Mouse (Mus musculus) heart, embryonic 12.5 days (tissue): ENCODE data around the gene Tnrc18. TPM values are rescaled to one million over a fixed set of nuclear protein-coding genes. Genes with fewer than 3 reads are reported as not detected.

Experiments
- ATAC-seq: fragments of 200-750 bp; cut with Nextera tagmentation; 2 replicates; pipeline ENCODE4 v1.8.0; 2017; ENCODE audit warnings: moderate TSS enrichment, moderate library complexity; ENCODE audit not compliant: insufficient number of reproducible peaks, low FRiP score
- H3K27ac ChIP-seq: fragments of 300-500 bp; sonication (generic); 2 replicates; pipeline ENCODE4 v1.5.1; 2016; ENCODE audit warnings: mild to moderate bottlenecking, moderate library complexity; ENCODE audit not compliant: poor library complexity, severe bottlenecking
- H3K27me3 ChIP-seq: fragments of 300-500 bp; sonication (generic); replicated peaks from 2 replicates; pipeline ENCODE4 v1.6.1; 2016; ENCODE audit warnings: mild to moderate bottlenecking, moderate library complexity
- H3K36me3 ChIP-seq: fragments of 300-500 bp; sonication (generic); 2 replicates; pipeline ENCODE4 v1.6.1; 2016; ENCODE audit warnings: mild to moderate bottlenecking, moderate library complexity
- H3K4me1 ChIP-seq: fragments of 300-500 bp; sonication (generic); replicated peaks from 2 replicates; pipeline ENCODE4 v1.6.1; 2016; ENCODE audit warnings: mild to moderate bottlenecking
- H3K4me2 ChIP-seq: fragments of 300-500 bp; sonication (generic); 2 replicates; pipeline ENCODE4 v1.6.1; 2016; ENCODE audit warnings: mild to moderate bottlenecking, moderate library complexity
- H3K4me3 ChIP-seq: fragments of 300-500 bp; sonication (generic); 2 replicates; pipeline ENCODE4 v1.5.1; 2016; ENCODE audit warnings: mild to moderate bottlenecking
- H3K9ac ChIP-seq: fragments of 300-500 bp; sonication (generic); 2 replicates; pipeline ENCODE4 v1.6.1; 2016; ENCODE audit warnings: mild to moderate bottlenecking, moderate library complexity
- H3K9me3 ChIP-seq: fragments of 300-500 bp; sonication (generic); replicated peaks from 2 replicates; pipeline ENCODE4 v1.6.1; 2016; ENCODE audit warnings: mild to moderate bottlenecking, moderate library complexity
- WGBS: fragments of 180-500 bp; shearing (Covaris S2); methylation state at CpG from one replicate; pipeline ENCODE4 v1.1.7; 2016; 5-methylcytosine and 5-hydroxymethylcytosine counted together
- polyA plus RNA-seq: library from polyadenylated mRNA; unstranded; fragments of >200 nt; fragmentation: Nextera tagmentation; extraction: Ambion mirVana; gene quantifications from 2 replicates; pipeline ENCODE4 v1.2.1, GENCODE M21; 2016

Tnrc18 gene
- polyA plus RNA-seq, 1 experiment from 2014 or later, result 31.7 TPM

DNA sequence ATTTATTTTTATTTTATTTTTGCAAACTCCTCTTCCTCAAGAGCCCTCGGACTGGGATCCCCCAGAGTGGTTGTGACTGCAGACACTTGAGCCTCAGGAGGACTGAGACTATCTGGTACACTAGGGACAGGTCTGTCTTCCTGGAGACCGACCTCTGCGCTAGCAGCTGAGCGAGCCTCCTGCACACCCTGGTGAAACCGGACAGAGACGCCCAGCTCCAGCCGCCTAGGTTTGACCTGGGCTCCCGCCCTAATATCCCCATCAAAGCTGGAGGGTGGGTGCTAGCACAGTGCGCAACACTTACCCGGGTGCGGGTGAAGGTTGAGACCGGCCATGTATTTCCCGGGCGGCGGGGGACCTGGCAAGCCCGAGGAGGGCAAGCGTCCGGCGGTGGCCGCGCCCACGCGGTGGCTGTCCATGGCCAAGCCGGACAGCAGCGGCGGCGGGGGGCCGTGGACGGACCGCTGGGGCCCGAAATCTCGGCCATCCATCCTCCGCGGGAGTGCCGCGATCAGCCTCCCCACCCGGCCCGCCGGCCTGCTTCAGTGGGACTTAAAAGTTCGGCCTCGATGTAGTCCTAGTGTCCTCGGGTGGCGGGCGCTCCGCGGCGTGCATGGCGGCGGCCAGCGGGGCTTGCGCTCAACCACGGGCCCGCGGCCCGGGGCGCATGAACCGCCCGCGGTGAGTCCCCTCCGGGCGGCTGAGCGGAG, 2.6 kb downstream of the Tnrc18 start:
- H3K4me2 ChIP-seq, result peak overlapping the region; percentile 89
- H3K9me3 ChIP-seq, result no peaks in the 10 kb centered on the region
- WGBS, result under 1% methylated on average over 62 of the region's 62 CpGs
- ATAC-seq, result no peak
- H3K9ac ChIP-seq, result peak overlapping the region; percentile 100
- H3K4me3 ChIP-seq, result peak overlapping the region; percentile 87
- H3K4me1 ChIP-seq, result peaks cover 38% of the 10 kb centered on the region
- peak overlapping the region; percentile 99 for H3K27ac ChIP-seq
- no peaks in the 10 kb centered on the region for H3K27me3 ChIP-seq
- peaks cover 2% of the 10 kb centered on the region; the same call in 1 of the 2 replicates for H3K36me3 ChIP-seq

DNA sequence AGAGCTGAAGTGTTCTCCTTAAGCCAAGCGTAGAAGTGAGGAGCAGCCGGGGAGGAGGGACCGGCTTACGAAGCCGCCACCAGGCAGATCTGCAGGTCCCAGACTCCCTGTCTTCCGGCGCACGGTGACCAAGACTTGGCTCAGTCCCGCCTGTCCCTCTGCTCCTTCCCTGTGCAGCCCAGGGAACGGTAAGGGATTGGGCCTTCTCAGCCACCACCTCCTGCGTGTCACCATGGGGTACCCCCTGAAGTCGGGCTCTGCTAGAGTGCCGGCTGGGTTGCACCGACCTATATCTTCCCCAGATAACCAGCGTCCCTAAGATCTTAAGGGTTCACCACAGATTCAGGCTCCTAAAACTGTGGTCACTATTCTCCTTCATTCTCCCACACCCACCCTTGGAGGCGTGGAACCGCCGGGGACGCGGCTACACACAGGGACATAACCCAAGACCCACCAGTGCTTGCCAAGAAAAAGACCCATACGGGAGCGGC, 3.3 kb downstream of the Tnrc18 start:
- Histone ChIP-seq H3K27ac (peak overlapping the region; percentile 99), H3K9ac (peak overlapping the region; percentile 100), H3K27me3 (no peaks in the 10 kb centered on the region), H3K36me3 (peaks cover 8% of the 10 kb centered on the region), H3K4me2 (peak overlapping the region; percentile 89), H3K4me3 (peak overlapping the region; percentile 87), H3K9me3 (no peaks in the 10 kb centered on the region), H3K4me1 (peaks cover 44% of the 10 kb centered on the region)
- no peak for ATAC-seq
- WGBS, result 0% methylated on average over 22 of the region's 22 CpGs

DNA sequence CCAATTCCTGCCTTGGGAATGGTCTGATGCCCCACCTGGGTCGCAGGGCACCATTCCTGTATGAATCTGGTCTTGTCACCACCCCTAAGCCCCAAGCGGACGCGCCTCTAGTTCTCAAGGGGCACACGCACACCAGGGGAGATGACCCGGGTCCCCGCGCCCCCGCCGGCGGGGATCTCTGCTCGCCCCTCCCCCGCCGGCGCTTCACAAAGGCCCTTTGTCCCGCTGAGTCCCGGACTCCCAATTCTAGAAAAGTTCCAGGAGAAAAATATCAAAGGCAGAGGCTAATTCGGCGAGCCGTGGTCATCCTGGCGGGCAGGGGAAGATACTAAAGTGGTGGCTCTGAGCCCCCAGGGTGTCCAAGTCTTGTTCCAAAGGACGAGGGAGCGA, 3.7 kb downstream of the Tnrc18 start:
- under 1% methylated on average over 23 of the region's 23 CpGs for WGBS
- Histone ChIP-seq H3K4me1 (peaks cover 44% of the 10 kb centered on the region), H3K9ac (peak overlapping the region; percentile 100), H3K36me3 (peaks cover 11% of the 10 kb centered on the region), H3K27me3 (no peaks in the 10 kb centered on the region), H3K9me3 (no peaks in the 10 kb centered on the region), H3K27ac (peak overlapping the region; percentile 99), H3K4me2 (peak overlapping the region; percentile 89), H3K4me3 (peak overlapping the region; percentile 87)
- ATAC-seq, result no peak

DNA sequence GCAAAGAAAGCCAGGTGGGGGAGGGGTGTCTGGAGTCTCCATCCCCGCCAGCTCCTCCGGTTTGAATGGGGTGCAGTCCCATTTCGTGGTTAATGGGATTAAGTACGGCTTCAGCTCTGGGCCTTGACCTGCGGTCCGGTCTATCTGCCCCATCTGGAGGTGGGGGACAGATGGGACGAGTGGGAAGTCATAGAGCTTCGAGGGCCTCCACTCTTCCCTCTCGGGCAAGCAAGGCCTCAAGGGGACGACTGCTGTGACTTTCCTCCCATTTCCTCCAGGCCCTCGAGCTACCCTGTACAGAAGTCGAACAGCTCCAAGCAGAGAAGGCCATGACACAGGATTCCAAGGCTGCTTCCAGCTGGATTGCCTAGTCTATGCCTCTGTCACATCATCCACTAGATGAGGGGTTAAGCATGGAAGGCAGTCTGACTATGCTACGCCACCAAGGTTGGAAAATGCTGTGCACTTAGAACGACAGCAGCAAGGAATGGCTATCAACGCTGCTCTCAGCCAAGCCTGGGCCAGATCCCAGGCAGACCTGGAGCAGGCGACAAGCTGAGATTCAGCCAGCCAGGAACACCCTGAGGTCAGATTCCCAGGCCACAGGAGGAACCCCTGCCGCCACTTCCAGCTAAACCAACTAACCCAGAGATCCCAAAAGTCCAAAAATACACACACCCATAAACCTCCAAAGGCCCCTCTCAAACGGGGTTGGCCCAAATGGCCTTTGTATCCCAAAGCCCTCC, 4.3 kb downstream of the Tnrc18 start:
- WGBS, result 3% methylated on average over 18 of the region's 18 CpGs
- H3K36me3 ChIP-seq, result peaks cover 12% of the 10 kb centered on the region
- ATAC-seq, result no peak

DNA sequence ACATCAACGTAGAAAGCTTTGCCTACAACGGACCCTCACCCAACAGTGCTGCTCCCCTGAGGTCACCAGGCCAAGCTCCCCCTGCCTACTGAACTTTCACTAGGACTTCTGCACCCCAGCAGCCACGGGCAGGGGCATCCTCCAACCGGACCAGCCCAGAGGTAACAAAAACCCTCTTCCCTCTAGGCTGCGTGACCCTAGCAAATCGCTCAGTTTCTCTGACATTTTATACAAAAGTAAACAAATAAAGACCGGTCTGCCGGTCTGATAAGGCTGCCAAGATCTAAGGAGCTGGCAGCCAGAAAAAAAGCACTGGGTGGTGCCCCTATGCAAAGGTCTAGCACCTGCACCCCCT, 4.9 kb downstream of the Tnrc18 start:
- H3K9me3 ChIP-seq, result no peaks in the 10 kb centered on the region
- no peak for ATAC-seq
- WGBS, result 11% methylated on average over 8 of the region's 8 CpGs
- H3K4me2 ChIP-seq, result peak overlapping the region; percentile 89
- no peaks in the 10 kb centered on the region for H3K27me3 ChIP-seq
- peaks cover 18% of the 10 kb centered on the region for H3K36me3 ChIP-seq
- H3K9ac ChIP-seq, result peak overlapping the region; percentile 100
- peaks cover 48% of the 10 kb centered on the region for H3K4me1 ChIP-seq
- H3K4me3 ChIP-seq, result peak overlapping the region; percentile 87
- peak overlapping the region; percentile 99 for H3K27ac ChIP-seq

More for the DNA sequence above, 4.3 kb downstream of the Tnrc18 start:
- H3K4me2 ChIP-seq, result peak overlapping the region; percentile 89
- H3K9me3 ChIP-seq, result no peaks in the 10 kb centered on the region
- H3K4me3 ChIP-seq, result peak overlapping the region; percentile 87
- H3K27ac ChIP-seq, result peak overlapping the region; percentile 99
- H3K9ac ChIP-seq, result peak overlapping the region; percentile 100
- H3K4me1 ChIP-seq, result peaks cover 44% of the 10 kb centered on the region
- no peaks in the 10 kb centered on the region for H3K27me3 ChIP-seq

DNA sequence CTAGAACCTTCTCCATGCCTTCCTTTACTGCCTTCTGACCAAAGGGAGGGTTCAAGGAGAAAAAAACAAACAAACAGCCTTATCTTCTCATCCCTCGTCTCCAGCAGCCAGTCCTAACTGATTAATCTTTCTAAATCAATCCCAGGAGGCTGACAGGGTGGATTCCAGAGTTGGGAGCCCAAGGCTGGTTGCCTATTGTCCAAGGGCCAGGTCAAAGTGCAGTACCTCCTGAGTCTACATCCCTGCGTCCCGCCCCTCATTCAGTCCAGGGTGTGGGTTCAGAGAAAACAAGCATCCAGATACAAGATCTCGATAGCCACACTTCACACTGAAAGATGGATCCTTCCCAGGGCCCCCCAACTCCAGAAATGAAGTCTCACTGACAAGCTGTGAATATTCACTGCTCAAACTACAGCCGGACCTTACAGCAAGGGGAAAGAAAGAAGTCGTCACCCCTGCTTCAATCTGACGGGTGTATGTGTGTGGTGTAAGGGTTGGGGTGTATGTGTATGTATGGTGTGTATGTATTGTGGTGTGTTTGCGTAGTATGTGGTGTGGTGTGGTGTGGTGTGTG, 5.5 kb downstream of the Tnrc18 start:
- no peak for ATAC-seq
- Histone ChIP-seq H3K27ac (0 out of 2 replicates have a peak overlapping the region, but pooled peaks have one; percentile 99), H3K9me3 (no peaks in the 10 kb centered on the region), H3K36me3 (peaks cover 24% of the 10 kb centered on the region), H3K4me1 (peaks cover 48% of the 10 kb centered on the region), H3K27me3 (no peaks in the 10 kb centered on the region), H3K4me2 (peak overlapping the region; percentile 89), H3K9ac (peak overlapping the region; percentile 100), H3K4me3 (peak overlapping the region; percentile 87)
- 37% methylated on average over 8 of the region's 8 CpGs for WGBS

DNA sequence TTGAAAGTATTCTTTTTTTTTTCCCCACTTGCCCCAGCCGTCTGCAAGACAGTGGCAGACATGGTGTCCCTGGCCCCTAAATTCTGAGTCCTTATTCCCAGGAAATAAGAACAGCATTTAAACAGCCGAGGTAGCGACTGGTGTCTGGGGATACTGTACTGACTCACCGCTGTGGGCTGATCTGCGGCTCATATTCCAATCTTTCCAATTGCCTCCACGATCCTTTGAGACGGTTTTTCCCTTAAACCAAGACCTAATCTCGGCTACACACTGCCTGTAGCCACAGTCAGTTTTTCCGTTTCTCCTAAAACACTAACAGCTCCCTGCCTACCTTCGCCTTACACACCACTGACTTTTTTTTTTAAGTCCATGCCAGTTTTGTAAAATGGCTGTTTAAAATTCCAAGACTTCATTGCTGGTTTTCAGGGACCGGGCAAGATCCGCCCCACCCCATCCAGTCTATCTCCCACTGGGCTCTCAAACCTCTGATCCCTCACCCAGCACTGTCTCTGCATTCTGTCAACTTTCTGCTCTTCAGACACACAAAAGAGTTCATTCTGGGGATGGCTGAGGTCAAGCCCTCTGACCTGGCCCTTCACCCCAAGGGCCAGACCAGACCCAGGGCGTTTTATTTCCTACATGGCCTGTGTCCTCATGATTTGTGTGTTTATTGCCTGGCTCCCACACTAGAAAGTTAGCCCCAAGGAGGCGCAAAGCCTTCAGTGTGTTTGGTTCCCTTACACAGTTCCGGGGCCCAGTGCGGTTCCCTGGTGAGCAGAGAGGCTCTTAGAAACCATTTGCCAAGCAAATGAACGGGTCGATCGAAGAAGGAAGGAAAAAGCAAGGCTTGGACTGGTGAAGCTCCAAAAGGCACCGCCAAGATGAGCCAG, 6.5 kb downstream of the Tnrc18 start:
- Histone ChIP-seq H3K9me3 (no peaks in the 10 kb centered on the region), H3K4me3 (peak overlapping the region; percentile 18), H3K9ac (peak overlapping the region; percentile 49), H3K36me3 (peaks cover 33% of the 10 kb centered on the region), H3K4me2 (peak overlapping the region; percentile 89), H3K27ac (peak overlapping the region; percentile 38), H3K27me3 (no peaks in the 10 kb centered on the region), H3K4me1 (peaks cover 48% of the 10 kb centered on the region)
- 34% methylated on average over 20 of the region's 20 CpGs for WGBS
- ATAC-seq, result no peak

DNA sequence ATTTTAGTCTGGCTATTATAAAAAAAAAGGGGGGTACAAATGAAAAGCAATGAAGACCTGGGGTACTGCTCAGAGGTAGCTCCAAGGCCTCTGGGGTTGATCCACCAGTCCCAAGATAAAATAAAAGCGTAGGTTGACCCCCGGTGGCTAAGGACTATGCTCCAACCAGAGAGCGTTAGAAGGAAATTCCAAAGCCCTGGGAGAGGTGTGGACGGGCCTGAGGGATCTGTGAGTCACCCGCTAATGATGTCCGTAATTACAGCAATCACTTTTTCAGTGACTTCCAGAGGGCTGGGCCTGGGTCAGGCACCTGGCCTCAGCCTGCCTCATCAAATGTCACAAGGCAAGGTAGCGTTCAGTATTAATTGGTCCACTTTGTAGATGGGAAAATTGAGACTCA, 9.8 kb downstream of the Tnrc18 start:
- no peaks in the 10 kb centered on the region for H3K27me3 ChIP-seq
- no peak overlapping the region for H3K9ac ChIP-seq
- no peak overlapping the region for H3K4me2 ChIP-seq
- H3K27ac ChIP-seq, result no peak overlapping the region
- no peak overlapping the region for H3K4me3 ChIP-seq
- 66% methylated on average over 7 of the region's 7 CpGs for whole genome bisulfite sequencing
- peaks cover 62% of the 10 kb centered on the region for H3K4me1 ChIP-seq
- H3K36me3 ChIP-seq, result peaks cover 44% of the 10 kb centered on the region
- no peaks in the 10 kb centered on the region for H3K9me3 ChIP-seq
- no peak for ATAC-seq

DNA sequence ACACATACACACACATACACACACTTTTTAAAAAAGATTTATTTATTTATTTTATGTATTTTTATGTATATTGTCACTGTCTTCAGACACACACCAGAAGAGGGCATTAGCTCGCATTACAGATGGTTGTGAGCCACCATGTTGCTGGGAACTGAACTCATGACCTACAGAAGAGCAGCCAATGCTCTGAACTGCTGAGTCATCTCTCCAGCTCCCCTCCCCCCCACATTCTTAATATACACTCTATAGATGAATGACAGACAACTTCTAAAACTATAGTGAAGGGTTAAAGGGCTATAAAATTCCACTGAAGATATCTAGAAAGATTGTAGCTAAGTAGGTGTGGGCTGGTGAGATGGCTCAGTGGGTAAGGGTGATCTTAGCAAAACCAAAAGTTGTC, 13.7 kb downstream of the Tnrc18 start:
- Histone ChIP-seq H3K4me1 (peaks cover 68% of the 10 kb centered on the region), H3K4me2 (no peak overlapping the region), H3K9ac (no peak overlapping the region), H3K27me3 (no peaks in the 10 kb centered on the region), H3K27ac (no peak overlapping the region; the same call in 1 of the 2 replicates), H3K36me3 (peaks cover 37% of the 10 kb centered on the region), H3K4me3 (no peak overlapping the region), H3K9me3 (no peaks in the 10 kb centered on the region)
- WGBS, result 85% methylated on average over 1 of the region's 1 CpGs
- ATAC-seq, result no peak

DNA sequence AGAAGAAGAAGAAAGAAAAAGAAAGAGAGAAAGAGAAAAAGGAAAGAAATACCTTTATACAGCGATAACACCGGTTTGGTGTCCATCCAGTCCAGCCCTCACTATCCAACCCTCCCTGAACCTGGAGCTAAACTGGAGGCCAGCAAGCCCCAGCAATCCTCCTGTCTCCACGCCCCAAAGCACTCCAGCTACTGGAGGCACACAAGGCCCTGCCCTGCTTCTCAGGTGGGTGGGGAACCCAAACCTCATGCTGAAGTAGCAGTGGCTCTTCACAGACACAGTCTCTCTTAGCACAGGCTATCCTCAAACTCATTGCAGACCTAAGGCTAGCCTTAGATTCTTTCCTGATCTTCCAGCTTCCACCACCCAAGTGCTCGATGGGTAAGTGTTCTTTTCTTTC, 14.6 kb downstream of the Tnrc18 start:
- H3K27me3 ChIP-seq, result no peaks in the 10 kb centered on the region
- H3K4me3 ChIP-seq, result no peak overlapping the region
- H3K4me1 ChIP-seq, result peaks cover 76% of the 10 kb centered on the region
- H3K27ac ChIP-seq, result peak overlapping the region; percentile 77
- peaks cover 33% of the 10 kb centered on the region for H3K36me3 ChIP-seq
- no peaks in the 10 kb centered on the region for H3K9me3 ChIP-seq
- no peak for ATAC-seq
- H3K4me2 ChIP-seq, result 0 out of 2 replicates have a peak overlapping the region, but pooled peaks have one; percentile 10
- WGBS, result 83% methylated on average over 4 of the region's 4 CpGs
- 0 out of 2 replicates have a peak overlapping the region, but pooled peaks have one; percentile 42 for H3K9ac ChIP-seq
